Mouse (Mus musculus): ENCODE data around the gene Prkd1. TPM values are rescaled to one million over a fixed set of nuclear protein-coding genes. Genes with fewer than 3 reads are reported as not detected.

The Prkd1 gene
- polyA plus RNA-seq, 1 experiment from 2014 or later: 7.2 TPM

DNA sequence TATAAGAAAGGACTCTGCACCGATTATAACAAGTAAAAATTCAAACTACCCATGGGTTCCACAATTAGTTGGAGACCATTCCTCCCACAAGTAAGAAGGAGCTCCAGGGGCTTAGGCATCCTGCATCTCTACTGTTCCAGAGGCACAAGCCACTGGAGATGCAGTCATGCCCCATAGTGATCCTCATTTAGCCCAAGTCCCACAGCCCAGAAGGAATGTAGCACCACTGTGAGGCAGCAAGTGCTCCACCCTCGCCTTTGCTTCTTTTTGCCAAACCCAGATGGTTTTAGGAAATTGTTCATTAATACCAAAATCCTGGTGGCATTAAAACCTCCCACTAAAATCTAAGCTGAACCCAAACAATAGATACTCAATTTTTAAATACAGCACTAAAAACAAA is 111.1 kb downstream of the Prkd1 start:
- Histone ChIP-seq H3K36me3 (ENCODE audit: control insufficient read depth, insufficient read depth, low read length) (no peaks in the 10 kb centered on the region), H3K27me3 (ENCODE audit: control insufficient read depth, insufficient read depth, low read length) (no peaks in the 10 kb centered on the region), H3K4me1 (ENCODE audit: control insufficient read depth in 2 of 2, insufficient read depth in 2 of 2, low read length in 2 of 2) (no peaks in the 10 kb centered on the region), H3K9ac (ENCODE audit: low read length) (no peak overlapping the region), H3K4me2 (ENCODE audit: low read length) (no peak overlapping the region), H3K27ac (replicated peaks in 1 of 2; ENCODE audit: control insufficient read depth in 1 of 2, insufficient read depth in 1 of 2, low read depth in 2 of 2, low read length in 2 of 2) (no peak overlapping the region), H3K9me3 (ENCODE audit: control insufficient read depth, low read length) (no peaks in the 10 kb centered on the region), H3K4me3 (ENCODE audit: control insufficient read depth in 1 of 2, insufficient read depth in 1 of 2, low read depth in 1 of 2, low read length in 2 of 2) (no peak overlapping the region)
- 82% methylated on average over 2 of the region's 2 CpGs for WGBS
- ATAC-seq (ENCODE audit: insufficient number of reproducible peaks, insufficient read depth, low FRiP score, low read depth): no peak

DNA sequence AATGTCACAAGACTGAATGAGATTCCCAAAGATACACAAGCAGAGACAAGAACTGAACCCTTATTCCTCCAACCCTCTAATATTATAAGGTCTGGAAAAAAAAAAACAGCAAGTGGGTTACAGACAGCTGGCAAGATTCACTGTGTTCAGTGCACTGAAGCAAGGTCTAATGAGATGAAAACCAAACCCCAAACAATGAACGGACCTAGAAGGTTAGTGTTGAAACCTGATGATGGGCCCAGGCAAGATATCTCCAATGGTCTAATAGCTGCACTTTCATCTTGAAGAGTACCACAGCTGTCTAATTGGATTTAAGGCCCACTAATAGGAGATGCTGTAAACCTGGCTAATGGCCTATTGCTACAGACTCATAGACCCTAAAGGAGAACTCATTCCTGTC is 111.9 kb downstream of the Prkd1 start:
- no peak overlapping the region for H3K27ac ChIP-seq (replicated peaks in 1 of 2; ENCODE audit: control insufficient read depth in 1 of 2, insufficient read depth in 1 of 2, low read depth in 2 of 2, low read length in 2 of 2)
- 40% methylated on average over 1 of the region's 1 CpGs for WGBS
- H3K4me2 ChIP-seq (ENCODE audit: low read length): no peak overlapping the region
- no peak for ATAC-seq (ENCODE audit: insufficient number of reproducible peaks, insufficient read depth, low FRiP score, low read depth)
- no peaks in the 10 kb centered on the region for H3K36me3 ChIP-seq (ENCODE audit: control insufficient read depth, insufficient read depth, low read length)
- H3K4me1 ChIP-seq (ENCODE audit: control insufficient read depth in 2 of 2, insufficient read depth in 2 of 2, low read length in 2 of 2): no peaks in the 10 kb centered on the region
- H3K9me3 ChIP-seq (ENCODE audit: control insufficient read depth, low read length): no peaks in the 10 kb centered on the region
- no peaks in the 10 kb centered on the region for H3K27me3 ChIP-seq (ENCODE audit: control insufficient read depth, insufficient read depth, low read length)
- H3K9ac ChIP-seq (ENCODE audit: low read length): no peak overlapping the region
- H3K4me3 ChIP-seq (ENCODE audit: control insufficient read depth in 1 of 2, insufficient read depth in 1 of 2, low read depth in 1 of 2, low read length in 2 of 2): no peak overlapping the region

DNA sequence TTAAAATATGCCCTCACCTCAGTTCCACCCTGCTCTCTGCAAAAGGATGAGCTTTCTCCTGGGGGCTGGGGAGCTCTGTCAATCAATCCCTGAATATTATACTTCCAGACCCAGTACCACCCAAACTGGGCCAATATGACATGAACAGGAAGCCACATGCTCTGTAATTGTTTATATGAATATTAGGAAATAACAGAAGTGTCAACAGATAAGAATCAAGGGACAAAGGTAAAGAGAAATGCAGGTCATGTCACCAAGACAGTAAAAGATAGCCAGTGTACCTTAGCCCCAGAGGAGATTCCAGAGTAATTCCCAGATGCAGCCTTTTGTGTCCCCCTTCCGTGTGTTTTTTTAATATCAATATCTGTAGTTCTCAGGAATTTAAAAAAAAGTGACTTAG is 120.3 kb downstream of the Prkd1 start:
- Histone ChIP-seq H3K27ac (replicated peaks in 1 of 2; ENCODE audit: control insufficient read depth in 1 of 2, insufficient read depth in 1 of 2, low read depth in 2 of 2, low read length in 2 of 2) (no peak overlapping the region), H3K4me3 (ENCODE audit: control insufficient read depth in 1 of 2, insufficient read depth in 1 of 2, low read depth in 1 of 2, low read length in 2 of 2) (no peak overlapping the region), H3K4me1 (ENCODE audit: control insufficient read depth in 2 of 2, insufficient read depth in 2 of 2, low read length in 2 of 2) (no peaks in the 10 kb centered on the region), H3K36me3 (ENCODE audit: control insufficient read depth, insufficient read depth, low read length) (no peaks in the 10 kb centered on the region), H3K27me3 (ENCODE audit: control insufficient read depth, insufficient read depth, low read length) (no peaks in the 10 kb centered on the region), H3K9ac (ENCODE audit: low read length) (no peak overlapping the region), H3K9me3 (ENCODE audit: control insufficient read depth, low read length) (no peaks in the 10 kb centered on the region), H3K4me2 (ENCODE audit: low read length) (no peak overlapping the region)
- WGBS: 84% methylated on average over 1 of the region's 1 CpGs
- no peak for ATAC-seq (ENCODE audit: insufficient number of reproducible peaks, insufficient read depth, low FRiP score, low read depth)

DNA sequence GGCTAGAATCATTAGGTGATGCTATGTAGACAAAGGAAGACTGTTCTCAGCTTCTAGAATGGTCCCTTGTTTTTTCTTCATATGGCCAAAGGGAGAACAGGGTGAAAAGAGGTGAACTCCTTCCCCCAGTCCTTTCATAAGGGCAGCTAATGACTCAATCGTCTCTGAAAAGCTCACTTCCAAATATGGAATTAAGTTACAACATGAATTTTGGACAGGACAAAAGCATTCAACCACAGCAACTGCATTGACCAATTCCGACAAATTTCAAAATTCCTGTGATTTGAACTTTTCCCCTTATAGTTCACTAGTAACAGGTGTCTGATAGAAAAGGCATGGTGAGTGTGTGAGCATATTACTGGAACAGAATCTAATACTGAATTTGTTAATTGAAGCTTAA is 124.8 kb downstream of the Prkd1 start:
- H3K4me1 ChIP-seq (ENCODE audit: control insufficient read depth in 2 of 2, insufficient read depth in 2 of 2, low read length in 2 of 2): no peaks in the 10 kb centered on the region
- H3K27me3 ChIP-seq (ENCODE audit: control insufficient read depth, insufficient read depth, low read length): no peaks in the 10 kb centered on the region
- H3K9ac ChIP-seq (ENCODE audit: low read length): no peak overlapping the region
- H3K36me3 ChIP-seq (ENCODE audit: control insufficient read depth, insufficient read depth, low read length): no peaks in the 10 kb centered on the region
- no peak overlapping the region for H3K27ac ChIP-seq (replicated peaks in 1 of 2; ENCODE audit: control insufficient read depth in 1 of 2, insufficient read depth in 1 of 2, low read depth in 2 of 2, low read length in 2 of 2)
- ATAC-seq (ENCODE audit: insufficient number of reproducible peaks, insufficient read depth, low FRiP score, low read depth): no peak
- 79% methylated on average over 2 of the region's 2 CpGs for WGBS
- H3K4me2 ChIP-seq (ENCODE audit: low read length): no peak overlapping the region
- no peak overlapping the region for H3K4me3 ChIP-seq (ENCODE audit: control insufficient read depth in 1 of 2, insufficient read depth in 1 of 2, low read depth in 1 of 2, low read length in 2 of 2)
- no peaks in the 10 kb centered on the region for H3K9me3 ChIP-seq (ENCODE audit: control insufficient read depth, low read length)

DNA sequence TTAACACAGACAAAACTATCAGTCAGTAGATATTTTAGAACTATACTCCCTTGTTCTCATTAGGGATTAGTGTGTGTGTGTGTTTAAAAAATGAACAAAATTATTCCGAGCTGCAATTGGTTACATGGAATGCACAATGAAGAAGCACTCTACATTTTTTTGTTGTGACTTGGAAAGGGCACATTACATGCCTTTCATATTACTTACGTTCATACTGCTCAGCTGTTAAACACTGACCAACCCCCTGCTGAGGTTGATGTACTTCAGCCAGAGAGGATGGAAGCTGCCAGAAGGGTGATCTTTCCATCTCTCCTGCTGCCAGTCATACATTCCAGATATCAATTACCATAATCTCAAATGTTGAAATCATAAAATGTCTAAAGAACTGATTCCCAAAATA is 134.4 kb downstream of the Prkd1 start:
- Histone ChIP-seq H3K27me3 (ENCODE audit: control insufficient read depth, insufficient read depth, low read length) (no peaks in the 10 kb centered on the region), H3K4me1 (ENCODE audit: control insufficient read depth in 2 of 2, insufficient read depth in 2 of 2, low read length in 2 of 2) (peaks cover 2 to 8% of the 10 kb centered on the region in 2 experiments), H3K9me3 (ENCODE audit: control insufficient read depth, low read length) (no peaks in the 10 kb centered on the region), H3K27ac (replicated peaks in 1 of 2; ENCODE audit: control insufficient read depth in 1 of 2, insufficient read depth in 1 of 2, low read depth in 2 of 2, low read length in 2 of 2) (no peak overlapping the region), H3K4me3 (ENCODE audit: control insufficient read depth in 1 of 2, insufficient read depth in 1 of 2, low read depth in 1 of 2, low read length in 2 of 2) (no peak overlapping the region), H3K9ac (ENCODE audit: low read length) (no peak overlapping the region), H3K4me2 (ENCODE audit: low read length) (no peak overlapping the region), H3K36me3 (ENCODE audit: control insufficient read depth, insufficient read depth, low read length) (no peaks in the 10 kb centered on the region)
- ATAC-seq (ENCODE audit: insufficient number of reproducible peaks, insufficient read depth, low FRiP score, low read depth): no peak
- 60% methylated on average over 2 of the region's 2 CpGs for WGBS

DNA sequence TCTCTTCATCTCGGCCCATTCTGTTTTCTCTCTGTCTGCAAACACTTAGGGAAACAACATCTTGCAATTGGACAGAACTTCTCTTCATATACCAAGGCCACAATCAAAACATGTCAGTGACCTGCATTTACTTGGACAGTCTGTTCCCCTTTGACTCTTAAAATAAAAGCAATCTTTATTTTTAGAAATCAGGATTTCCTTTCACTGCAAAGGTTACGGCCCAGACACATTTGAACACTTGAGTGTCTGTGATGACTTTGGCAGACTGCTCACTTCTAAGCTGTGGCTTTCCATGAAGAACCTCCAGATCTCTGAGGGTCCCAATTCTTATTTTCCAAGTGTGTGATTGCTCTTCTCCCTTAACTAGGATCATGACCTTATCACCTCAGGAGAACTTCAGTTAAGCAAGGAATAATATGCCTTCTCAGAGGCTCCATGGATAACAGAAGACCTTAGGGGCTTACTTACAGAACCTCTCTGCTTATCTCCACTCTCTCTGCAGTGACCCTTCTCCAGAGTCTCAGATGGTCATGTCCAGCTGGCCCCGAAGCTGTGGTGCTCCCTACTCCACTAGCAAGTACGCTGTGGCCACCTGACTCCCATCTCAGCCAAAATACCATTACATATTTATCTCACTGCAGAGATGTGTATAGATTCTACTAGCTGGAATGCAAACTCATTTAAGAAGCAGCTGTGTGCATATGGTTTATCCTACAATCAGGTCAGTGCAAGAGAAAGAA is 137.2 kb downstream of the Prkd1 start:
- WGBS: 41% methylated on average over 4 of the region's 4 CpGs
- ATAC-seq (ENCODE audit: insufficient number of reproducible peaks, insufficient read depth, low FRiP score, low read depth): no peak

DNA sequence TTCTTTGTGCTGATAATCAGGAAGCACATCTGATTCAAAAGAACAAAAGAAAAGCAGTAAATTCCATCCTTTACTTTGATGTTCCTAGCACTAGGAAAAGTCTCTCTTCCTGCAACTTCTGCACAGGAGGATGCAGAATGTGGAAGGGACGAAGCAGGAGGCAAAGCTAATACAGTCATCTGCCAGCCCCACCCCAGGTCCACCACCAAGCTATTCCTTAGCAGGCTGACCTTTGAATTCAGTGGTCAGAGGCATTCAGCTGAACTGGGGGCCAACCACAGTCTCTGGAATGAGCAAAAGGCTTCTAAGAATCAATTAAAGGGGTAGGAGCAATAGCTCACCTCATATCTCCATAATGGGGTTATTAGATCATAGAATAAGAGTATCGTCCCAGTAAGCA is 140.1 kb downstream of the Prkd1 start:
- no peak overlapping the region for H3K4me2 ChIP-seq (ENCODE audit: low read length)
- no peak overlapping the region for H3K27ac ChIP-seq (replicated peaks in 1 of 2; ENCODE audit: control insufficient read depth in 1 of 2, insufficient read depth in 1 of 2, low read depth in 2 of 2, low read length in 2 of 2)
- ATAC-seq (ENCODE audit: insufficient number of reproducible peaks, insufficient read depth, low FRiP score, low read depth): no peak
- no peaks in the 10 kb centered on the region for H3K27me3 ChIP-seq (ENCODE audit: control insufficient read depth, insufficient read depth, low read length)
- H3K4me3 ChIP-seq (ENCODE audit: control insufficient read depth in 1 of 2, insufficient read depth in 1 of 2, low read depth in 1 of 2, low read length in 2 of 2): no peak overlapping the region
- no peaks in the 10 kb centered on the region for H3K36me3 ChIP-seq (ENCODE audit: control insufficient read depth, insufficient read depth, low read length)
- peaks cover 2 to 8% of the 10 kb centered on the region in 2 experiments for H3K4me1 ChIP-seq (ENCODE audit: control insufficient read depth in 2 of 2, insufficient read depth in 2 of 2, low read length in 2 of 2)
- 80% methylated on average over 2 of the region's 2 CpGs for WGBS
- no peak overlapping the region for H3K9ac ChIP-seq (ENCODE audit: low read length)
- no peaks in the 10 kb centered on the region for H3K9me3 ChIP-seq (ENCODE audit: control insufficient read depth, low read length)

More for the DNA sequence above, 137.2 kb downstream of the Prkd1 start:
- no peak overlapping the region for H3K4me2 ChIP-seq (ENCODE audit: low read length)
- no peaks in the 10 kb centered on the region for H3K9me3 ChIP-seq (ENCODE audit: control insufficient read depth, low read length)
- H3K4me1 ChIP-seq (ENCODE audit: control insufficient read depth in 2 of 2, insufficient read depth in 2 of 2, low read length in 2 of 2): peaks cover 2 to 8% of the 10 kb centered on the region in 2 experiments
- no peaks in the 10 kb centered on the region for H3K36me3 ChIP-seq (ENCODE audit: control insufficient read depth, insufficient read depth, low read length)
- no peak overlapping the region for H3K4me3 ChIP-seq (ENCODE audit: control insufficient read depth in 1 of 2, insufficient read depth in 1 of 2, low read depth in 1 of 2, low read length in 2 of 2)
- no peak overlapping the region for H3K9ac ChIP-seq (ENCODE audit: low read length)
- no peak overlapping the region for H3K27ac ChIP-seq (replicated peaks in 1 of 2; ENCODE audit: control insufficient read depth in 1 of 2, insufficient read depth in 1 of 2, low read depth in 2 of 2, low read length in 2 of 2)
- no peaks in the 10 kb centered on the region for H3K27me3 ChIP-seq (ENCODE audit: control insufficient read depth, insufficient read depth, low read length)
